Mouse (Mus musculus) lung, postnatal 0 days (tissue): ENCODE results near the gene Osbpl10. TPM values are rescaled to one million over a fixed set of nuclear protein-coding genes. Genes with fewer than 3 reads are reported as not detected.

ENCODE experiments used
- ATAC-seq: fragments of 200-750 bp; cut with Nextera tagmentation; 2 replicates; pipeline ENCODE4 v1.8.0; 2017; ENCODE audit warnings: moderate library complexity
- DNase-seq: peaks from one replicate; pipeline ENCODE4 v3.0.0-alpha.2; 2016; ENCODE audit warnings: low spot score
- H3K27ac ChIP-seq: fragments of 300-500 bp; sonication (generic); 2 replicates; pipeline ENCODE4 v1.5.1; 2014; ENCODE audit warnings: antibody characterized with exemption, mild to moderate bottlenecking, low read length, mixed read lengths
- H3K27me3 ChIP-seq: fragments of 300-500 bp; sonication (generic); replicated peaks from 2 replicates; pipeline ENCODE4 v1.6.1; 2014; ENCODE audit warnings: low read length, mixed read lengths; ENCODE audit not compliant: insufficient read depth
- H3K36me3 ChIP-seq: fragments of 300-500 bp; sonication (generic); 2 replicates; pipeline ENCODE4 v1.6.1; 2014; ENCODE audit warnings: low read length, mixed read lengths; ENCODE audit not compliant: insufficient read depth
- H3K4me1 ChIP-seq: fragments of 300-500 bp; sonication (generic); 2 replicates; pipeline ENCODE4 v1.6.1; 2014; ENCODE audit warnings: antibody characterized with exemption, low read depth, low read length, mixed read lengths; ENCODE audit not compliant: insufficient read depth
- H3K4me2 ChIP-seq: fragments of 300-500 bp; sonication (generic); replicated peaks from 2 replicates; pipeline ENCODE4 v1.6.1; 2014; ENCODE audit warnings: low read depth, mild to moderate bottlenecking, low read length, moderate library complexity, mixed read lengths
- H3K4me3 ChIP-seq: fragments of 300-500 bp; sonication (generic); 2 replicates; pipeline ENCODE4 v1.5.1; 2014; ENCODE audit warnings: low read depth, low read length
- H3K9ac ChIP-seq: fragments of 300-500 bp; sonication (generic); replicated peaks from 2 replicates; pipeline ENCODE4 v1.6.1; 2014; ENCODE audit warnings: low read depth, mild to moderate bottlenecking
- H3K9me3 ChIP-seq: fragments of 300-500 bp; sonication (generic); 2 replicates; pipeline ENCODE4 v1.6.1; 2016; ENCODE audit warnings: low read length, mixed read lengths
- CTCF ChIP-seq: IDR thresholded peaks from 2 replicates; pipeline ENCODE4 v1.5.1; 2016; ENCODE audit warnings: antibody characterized with exemption, mild to moderate bottlenecking
- EP300 ChIP-seq: IDR thresholded peaks from 2 replicates; pipeline ENCODE4 v1.6.1; 2016; ENCODE audit warnings: antibody characterized with exemption, mild to moderate bottlenecking, control low read depth
- WGBS: fragments of 180-500 bp; shearing (Covaris S2); extraction: QIAGEN DNeasy Blood & Tissue Kit; methylation state at CpG from one replicate; pipeline ENCODE4 v1.1.7; 2014; 5-methylcytosine and 5-hydroxymethylcytosine counted together
- polyA plus RNA-seq: library from polyadenylated mRNA; unstranded; fragments of >200 nt; fragmentation: Nextera tagmentation; extraction: Ambion mirVana; gene quantifications from 2 replicates; pipeline ENCODE4 v1.2.1, GENCODE M21; 2015

Gene Osbpl10
- 2.2 and 2.6 TPM in 2 replicates for polyA plus RNA-seq

DNA sequence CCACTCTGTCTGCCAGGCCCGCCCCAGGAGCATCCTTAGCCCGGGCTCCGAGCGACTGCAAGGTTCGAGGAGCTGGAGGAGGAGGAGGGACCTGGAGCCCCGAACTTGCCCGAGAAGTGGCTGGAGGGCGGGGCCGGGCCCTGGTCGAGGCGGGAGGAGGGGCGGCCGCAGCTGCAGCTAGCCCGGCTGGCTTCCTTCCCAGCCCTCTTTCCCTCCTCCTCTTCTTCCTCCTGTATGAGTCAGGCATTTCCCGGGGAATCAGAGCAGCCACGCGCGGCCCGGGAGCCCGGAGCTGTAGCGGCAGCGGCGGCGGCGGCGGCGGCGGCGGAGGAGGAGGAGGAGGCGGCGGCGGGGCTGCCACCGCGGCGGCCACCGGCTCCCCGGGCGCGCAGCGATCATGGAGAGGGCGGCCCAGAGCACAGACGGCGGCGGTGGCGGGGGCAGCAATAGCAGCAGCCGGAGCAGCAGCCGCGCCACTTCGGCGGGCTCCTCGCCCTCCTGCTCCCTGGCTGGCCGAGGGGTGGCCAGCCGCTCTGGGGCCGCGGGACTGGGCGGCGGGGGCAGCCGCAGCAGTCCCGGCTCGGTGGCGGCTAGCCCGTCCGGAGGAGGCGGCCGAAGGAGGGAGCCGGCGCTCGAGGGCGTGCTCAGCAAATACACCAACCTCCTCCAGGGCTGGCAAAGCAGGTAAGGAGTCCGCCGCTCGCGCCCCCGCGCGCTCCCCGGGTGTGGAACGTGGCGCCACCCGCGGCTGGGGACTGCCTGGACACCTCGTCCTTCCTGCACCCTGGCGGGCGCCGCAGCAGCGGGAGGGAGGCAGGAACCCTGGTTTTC is at the start of gene Osbpl10:
Gene Osbpl10 (plus strand): TSS at position 289 of the 831 bp plus-strand sequence.
- peak; percentile 89 for ATAC-seq
- H3K4me3 ChIP-seq, result peak within 1 kb of the TSS; percentile 75
- H3K27ac ChIP-seq, result peak within 1 kb of the TSS; percentile 90
- no peaks in the 10 kb centered on the region for H3K27me3 ChIP-seq
- whole genome bisulfite sequencing, result 0% methylated on average over 41 of the region's 86 CpGs
- H3K36me3 ChIP-seq, result no peaks in the 10 kb centered on the region
- no peak for TF ChIP-seq EP300
- TF ChIP-seq CTCF, result peak; percentile 63
- DNase-seq, result peak; percentile 92
- H3K4me1 ChIP-seq, result peaks cover 3% of the 10 kb centered on the region; the same call in 1 of the 2 replicates
- peak within 1 kb of the TSS; percentile 46 for H3K9ac ChIP-seq
- H3K4me2 ChIP-seq, result peak within 1 kb of the TSS; percentile 95
- no peaks in the 10 kb centered on the region for H3K9me3 ChIP-seq

GRCm38 (mm10) chr9:114930464-114931090 is 47.8 kb upstream of the Osbpl10 start:
- Histone ChIP-seq H3K27ac (no peak overlapping the region), H3K9me3 (no peaks in the 10 kb centered on the region), H3K4me2 (no peak overlapping the region), H3K27me3 (no peaks in the 10 kb centered on the region), H3K9ac (no peak overlapping the region), H3K4me3 (no peak overlapping the region), H3K36me3 (no peaks in the 10 kb centered on the region), H3K4me1 (no peaks in the 10 kb centered on the region)
- TF ChIP-seq EP300, result no peak
- peak; percentile 47 for TF ChIP-seq CTCF
- ATAC-seq, result no peak
- DNase-seq, result peak; percentile 62
- 67% methylated on average over 9 of the region's 9 CpGs for WGBS

- Histone ChIP-seq H3K27me3 (no peaks in the 10 kb centered on the region), H3K4me3 (peak overlapping the region; percentile 65), H3K4me1 (no peaks in the 10 kb centered on the region), H3K9ac (no peak overlapping the region), H3K27ac (no peak overlapping the region), H3K36me3 (no peaks in the 10 kb centered on the region), H3K9me3 (no peaks in the 10 kb centered on the region), H3K4me2 (peak overlapping the region; percentile 81)
- TF ChIP-seq EP300, result no peak
- TF ChIP-seq CTCF, result no peak
- ATAC-seq, result no peak
- WGBS, result 15% methylated on average over 13 of the region's 13 CpGs
- peak; percentile 30 for DNase-seq
Observed at GRCm38 (mm10) chr9:114932607-114933006, 45.8 kb upstream of the Osbpl10 start.

- WGBS, result under 1% methylated on average over 42 of the region's 50 CpGs
- DNase-seq (no peak), ATAC-seq (no peak)
- peak overlapping the region; percentile 65 for H3K4me3 ChIP-seq
- H3K9me3 ChIP-seq, result no peaks in the 10 kb centered on the region
- no peaks in the 10 kb centered on the region for H3K36me3 ChIP-seq
- no peaks in the 10 kb centered on the region for H3K4me1 ChIP-seq
- H3K27ac ChIP-seq, result peak overlapping the region; percentile 80
- TF ChIP-seq EP300 (no peak), CTCF (no peak)
- H3K27me3 ChIP-seq, result no peaks in the 10 kb centered on the region
- H3K4me2 ChIP-seq, result peak overlapping the region; percentile 81
- peak overlapping the region; percentile 47; the same call in 1 of the 2 replicates for H3K9ac ChIP-seq
Observed at GRCm38 (mm10) chr9:114933037-114933722, 45.2 kb upstream of the Osbpl10 start.

DNA sequence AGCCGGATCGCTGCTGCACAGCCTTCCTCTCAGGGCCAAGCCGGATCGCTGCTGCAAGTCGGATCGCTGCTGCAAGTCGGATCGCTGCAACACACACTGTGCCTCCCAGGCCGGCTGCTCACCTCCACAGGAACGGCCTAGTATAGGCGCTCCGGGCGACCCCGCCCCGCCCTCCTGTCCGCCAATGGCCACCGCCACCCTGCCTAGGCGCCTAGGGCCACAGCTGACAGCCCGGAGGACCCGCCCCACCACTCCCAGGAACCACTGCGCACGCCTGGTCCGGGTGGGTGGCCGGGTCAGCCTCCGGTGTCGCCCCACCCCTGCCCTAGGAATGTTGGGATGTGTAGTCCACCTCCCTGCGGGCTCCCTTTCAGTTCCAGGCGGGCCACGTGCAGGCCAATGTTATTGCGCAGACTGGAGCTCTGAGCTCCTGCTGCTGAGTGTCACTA is 44.6 kb upstream of the Osbpl10 start, which contains the start of gene Gpd1l:
Gene Gpd1l (minus strand): TSS at position 265 of the 449 bp plus-strand sequence.
- peak within 1 kb of the TSS; percentile 80 for H3K27ac ChIP-seq
- no peaks in the 10 kb centered on the region for H3K4me1 ChIP-seq
- no peaks in the 10 kb centered on the region for H3K27me3 ChIP-seq
- WGBS, result under 1% methylated on average over 28 of the region's 30 CpGs
- peak within 1 kb of the TSS; percentile 81 for H3K4me2 ChIP-seq
- peak within 1 kb of the TSS; percentile 47; the same call in 1 of the 2 replicates for H3K9ac ChIP-seq
- no peak for TF ChIP-seq EP300
- peak within 1 kb of the TSS; percentile 65 for H3K4me3 ChIP-seq
- no peaks in the 10 kb centered on the region for H3K36me3 ChIP-seq
- peak; percentile 99 for ATAC-seq
- DNase-seq, result peak; percentile 96
- H3K9me3 ChIP-seq, result no peaks in the 10 kb centered on the region

DNA sequence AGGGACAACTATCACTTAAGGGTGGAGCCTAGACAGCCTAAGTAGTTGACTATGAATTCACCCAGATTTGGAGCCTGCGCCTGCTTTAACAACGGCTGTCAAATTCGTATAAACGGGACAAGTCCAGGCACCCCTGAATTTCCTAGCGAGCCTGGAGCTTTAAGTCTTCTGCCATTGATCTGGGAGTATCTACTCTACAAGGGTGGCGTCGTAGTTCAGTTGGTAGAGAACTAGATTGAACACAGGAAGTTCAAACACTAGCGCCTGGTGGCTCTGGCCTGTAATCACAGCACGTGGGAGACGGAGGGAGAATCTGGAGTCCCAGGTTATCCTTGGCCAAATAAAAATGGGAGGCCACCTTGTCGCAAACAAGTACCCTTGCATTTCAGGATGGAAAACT is 44.1 kb upstream of the Osbpl10 start:
- Histone ChIP-seq H3K9ac (no peak overlapping the region), H3K27me3 (no peaks in the 10 kb centered on the region), H3K4me1 (no peaks in the 10 kb centered on the region), H3K36me3 (no peaks in the 10 kb centered on the region), H3K4me3 (peak overlapping the region; percentile 65; the same call in 1 of the 2 replicates), H3K4me2 (peak overlapping the region; percentile 81), H3K9me3 (no peaks in the 10 kb centered on the region), H3K27ac (no peak overlapping the region)
- TF ChIP-seq CTCF (no peak), EP300 (no peak)
- WGBS, result 53% methylated on average over 11 of the region's 11 CpGs
- DNase-seq (no peak), ATAC-seq (no peak)
